Mouse (Mus musculus) lung, postnatal 0 days (tissue): ENCODE measurements at regions not wholly inside any gene's neighbourhood (a gene's known extent, or its start where the extent isn't known, plus 50 kb on each side); places are given as distances from the start of the nearest gene placed in this dataset.

Experiments used
- ATAC-seq: fragments of 200-750 bp; cut with Nextera tagmentation; 2 replicates; pipeline ENCODE4 v1.8.0; 2017; ENCODE audit warnings: moderate library complexity
- DNase-seq: peaks from one replicate; pipeline ENCODE4 v3.0.0-alpha.2; 2016; ENCODE audit warnings: low spot score
- H3K27ac ChIP-seq: fragments of 300-500 bp; sonication (generic); 2 replicates; pipeline ENCODE4 v1.5.1; 2014; ENCODE audit warnings: antibody characterized with exemption, mild to moderate bottlenecking, low read length, mixed read lengths
- H3K27me3 ChIP-seq: fragments of 300-500 bp; sonication (generic); replicated peaks from 2 replicates; pipeline ENCODE4 v1.6.1; 2014; ENCODE audit warnings: low read length, mixed read lengths; ENCODE audit not compliant: insufficient read depth
- H3K36me3 ChIP-seq: fragments of 300-500 bp; sonication (generic); 2 replicates; pipeline ENCODE4 v1.6.1; 2014; ENCODE audit warnings: low read length, mixed read lengths; ENCODE audit not compliant: insufficient read depth
- H3K4me1 ChIP-seq: fragments of 300-500 bp; sonication (generic); 2 replicates; pipeline ENCODE4 v1.6.1; 2014; ENCODE audit warnings: antibody characterized with exemption, low read depth, low read length, mixed read lengths; ENCODE audit not compliant: insufficient read depth
- H3K4me2 ChIP-seq: fragments of 300-500 bp; sonication (generic); replicated peaks from 2 replicates; pipeline ENCODE4 v1.6.1; 2014; ENCODE audit warnings: low read depth, mild to moderate bottlenecking, low read length, moderate library complexity, mixed read lengths
- H3K4me3 ChIP-seq: fragments of 300-500 bp; sonication (generic); 2 replicates; pipeline ENCODE4 v1.5.1; 2014; ENCODE audit warnings: low read depth, low read length
- H3K9ac ChIP-seq: fragments of 300-500 bp; sonication (generic); replicated peaks from 2 replicates; pipeline ENCODE4 v1.6.1; 2014; ENCODE audit warnings: low read depth, mild to moderate bottlenecking
- H3K9me3 ChIP-seq: fragments of 300-500 bp; sonication (generic); 2 replicates; pipeline ENCODE4 v1.6.1; 2016; ENCODE audit warnings: low read length, mixed read lengths
- CTCF ChIP-seq: IDR thresholded peaks from 2 replicates; pipeline ENCODE4 v1.5.1; 2016; ENCODE audit warnings: antibody characterized with exemption, mild to moderate bottlenecking
- EP300 ChIP-seq: IDR thresholded peaks from 2 replicates; pipeline ENCODE4 v1.6.1; 2016; ENCODE audit warnings: antibody characterized with exemption, mild to moderate bottlenecking, control low read depth
- WGBS: fragments of 180-500 bp; shearing (Covaris S2); extraction: QIAGEN DNeasy Blood & Tissue Kit; methylation state at CpG from one replicate; pipeline ENCODE4 v1.1.7; 2014; 5-methylcytosine and 5-hydroxymethylcytosine counted together

DNA sequence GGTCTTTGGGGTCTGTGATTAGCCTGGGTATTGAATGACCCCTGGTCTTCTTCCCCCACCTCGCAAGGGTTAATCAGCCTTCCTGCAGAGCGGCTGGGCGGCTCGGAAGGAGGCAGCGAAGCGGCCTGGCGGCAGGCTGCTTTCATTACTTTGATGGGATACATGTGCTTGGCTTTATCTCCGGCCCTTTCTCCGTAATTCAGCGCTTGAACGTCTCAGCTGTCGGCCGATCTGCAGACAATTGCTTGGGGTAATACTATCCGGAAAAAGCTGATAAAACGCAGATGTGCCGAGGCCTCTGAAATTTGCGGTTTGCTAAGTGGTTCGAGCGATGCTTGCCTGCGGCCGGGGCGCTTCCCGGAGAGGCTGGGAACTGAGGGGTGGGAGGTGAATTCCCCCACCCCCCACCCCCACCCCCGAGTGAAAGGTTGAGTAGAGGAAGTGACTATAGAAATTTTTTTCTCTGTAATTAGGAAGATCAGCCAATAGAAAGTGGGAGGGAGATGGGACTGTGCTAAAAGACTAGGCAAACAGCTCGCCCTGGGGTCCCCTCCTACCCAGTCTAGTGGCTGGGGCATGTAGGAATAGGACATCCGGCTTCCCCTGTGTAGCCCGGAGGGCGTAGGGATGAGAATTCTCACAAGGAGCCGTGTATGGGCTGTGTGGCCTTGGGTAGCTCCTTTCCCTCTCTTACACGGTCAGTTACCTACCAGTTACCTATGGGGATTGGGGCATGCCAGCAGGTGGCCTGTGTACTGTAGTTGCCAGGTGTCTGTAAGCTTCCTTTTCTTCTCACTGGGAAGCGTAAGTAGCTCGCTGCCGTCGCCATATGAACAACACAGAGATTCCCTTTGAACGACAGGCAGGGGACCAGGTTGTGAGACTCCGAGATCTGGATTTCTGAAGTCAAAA lies 69.5 kb upstream of the Msx1 start:
- Histone ChIP-seq H3K4me3 (peak overlapping the region; percentile 20), H3K4me2 (peak overlapping the region; percentile 45), H3K27me3 (peaks cover 12% of the 10 kb centered on the region), H3K9ac (no peak overlapping the region), H3K9me3 (no peaks in the 10 kb centered on the region), H3K4me1 (peaks cover 3% of the 10 kb centered on the region; the same call in 1 of the 2 replicates), H3K36me3 (no peaks in the 10 kb centered on the region), H3K27ac (no peak overlapping the region)
- DNase-seq (peak; percentile 32), ATAC-seq (peak; percentile 24; the same call in 1 of the 2 replicates)
- TF ChIP-seq CTCF (no peak), EP300 (no peak)
- WGBS, result 8% methylated on average over 36 of the region's 36 CpGs

DNA sequence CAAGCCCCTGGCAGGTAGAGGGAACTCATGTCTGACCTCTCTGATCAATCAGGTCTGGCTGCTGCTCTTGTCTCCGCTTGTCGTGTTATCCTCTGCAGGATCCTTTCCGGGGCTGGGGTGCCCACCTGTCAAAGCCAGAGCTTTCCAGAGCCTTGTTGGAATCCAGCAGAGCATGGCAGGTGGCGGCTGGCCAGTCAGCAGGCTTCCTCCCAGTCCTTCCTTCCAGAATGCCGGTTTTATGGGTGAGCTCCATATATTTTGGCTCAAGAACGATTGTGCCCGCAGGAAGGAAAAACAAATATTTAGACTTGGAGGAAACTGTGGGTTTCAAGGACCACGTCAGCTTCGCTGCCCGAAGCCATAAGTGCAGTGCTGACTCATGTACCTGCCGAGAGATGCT lies 66.3 kb upstream of the Msx1 start:
- ATAC-seq (no peak), DNase-seq (peak; percentile 17)
- Histone ChIP-seq H3K27ac (no peak overlapping the region), H3K4me1 (peaks cover 3% of the 10 kb centered on the region; the same call in 1 of the 2 replicates), H3K4me2 (no peak overlapping the region), H3K4me3 (no peak overlapping the region), H3K36me3 (no peaks in the 10 kb centered on the region), H3K9me3 (no peaks in the 10 kb centered on the region), H3K27me3 (peaks cover 12% of the 10 kb centered on the region), H3K9ac (no peak overlapping the region)
- 26% methylated on average over 11 of the region's 11 CpGs for WGBS
- TF ChIP-seq EP300 (no peak), CTCF (no peak)

DNA sequence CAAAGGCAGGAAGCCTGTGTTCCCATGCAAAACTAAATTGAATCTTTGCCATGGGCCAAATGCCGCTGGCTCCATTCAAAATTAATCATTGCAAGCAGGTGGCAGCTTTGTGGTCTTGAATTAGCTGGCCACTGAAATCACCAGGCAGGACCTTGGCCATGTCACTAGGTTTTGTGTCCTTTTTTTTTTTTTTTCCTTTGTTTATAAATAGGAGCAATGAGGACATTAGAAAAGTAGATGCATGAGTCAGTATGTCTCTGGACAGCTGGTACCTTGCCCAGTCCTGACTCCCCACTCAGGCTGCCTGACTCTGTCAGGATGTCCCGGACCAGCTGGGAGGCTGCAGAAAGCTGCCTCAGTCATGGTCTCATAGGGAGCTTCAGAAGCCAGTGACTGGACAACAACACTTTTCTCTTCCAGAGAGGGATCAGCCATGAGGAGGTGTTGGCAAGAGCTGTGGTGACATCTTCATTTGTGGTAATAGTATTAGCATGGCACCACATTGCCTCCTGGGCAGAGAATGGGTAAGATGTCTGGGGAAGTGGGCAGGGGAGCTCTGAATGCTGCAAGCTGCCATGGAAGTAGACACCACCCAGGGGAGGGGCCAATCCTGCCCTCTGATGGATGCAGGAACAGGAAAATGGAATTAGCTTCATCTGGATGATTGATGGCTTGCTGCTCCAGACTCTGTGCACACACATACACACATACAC lies 55.4 kb upstream of the Msx1 start:
- no peak overlapping the region for H3K4me3 ChIP-seq
- peak; percentile 70 for ATAC-seq
- no peaks in the 10 kb centered on the region for H3K27me3 ChIP-seq
- no peak overlapping the region for H3K27ac ChIP-seq
- 56% methylated on average over 2 of the region's 2 CpGs for WGBS
- no peaks in the 10 kb centered on the region for H3K4me1 ChIP-seq
- no peaks in the 10 kb centered on the region for H3K9me3 ChIP-seq
- no peaks in the 10 kb centered on the region for H3K36me3 ChIP-seq
- DNase-seq, result no peak
- TF ChIP-seq EP300 (no peak), CTCF (no peak)
- H3K4me2 ChIP-seq, result no peak overlapping the region
- H3K9ac ChIP-seq, result no peak overlapping the region

DNA sequence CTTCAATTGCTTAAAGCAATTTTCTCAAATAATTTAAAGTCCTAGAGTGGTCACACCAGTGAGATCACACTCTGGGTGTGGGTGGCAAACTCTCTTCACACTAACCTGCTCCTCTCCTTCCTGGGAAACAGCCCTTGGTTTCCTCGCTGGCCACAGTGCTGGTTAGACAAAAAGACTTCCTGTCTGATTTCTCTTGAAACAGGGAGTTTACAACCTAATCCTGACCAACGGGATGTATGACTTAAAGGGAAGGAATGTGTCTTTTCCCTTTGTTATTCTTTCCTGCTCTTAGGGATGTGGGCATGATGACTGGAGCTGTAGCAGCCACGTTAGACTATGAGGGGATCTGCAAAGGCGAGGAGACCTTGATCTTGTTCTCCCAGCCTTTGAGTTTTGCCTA lies 51.9 kb upstream of the Msx1 start:
- ATAC-seq (no peak), DNase-seq (no peak)
- Histone ChIP-seq H3K9me3 (no peaks in the 10 kb centered on the region), H3K36me3 (no peaks in the 10 kb centered on the region), H3K27me3 (no peaks in the 10 kb centered on the region), H3K4me1 (no peaks in the 10 kb centered on the region), H3K9ac (no peak overlapping the region), H3K27ac (no peak overlapping the region), H3K4me2 (no peak overlapping the region), H3K4me3 (no peak overlapping the region)
- no peak for TF ChIP-seq CTCF
- no peak for TF ChIP-seq EP300
- 32% methylated on average over 4 of the region's 4 CpGs for WGBS

DNA sequence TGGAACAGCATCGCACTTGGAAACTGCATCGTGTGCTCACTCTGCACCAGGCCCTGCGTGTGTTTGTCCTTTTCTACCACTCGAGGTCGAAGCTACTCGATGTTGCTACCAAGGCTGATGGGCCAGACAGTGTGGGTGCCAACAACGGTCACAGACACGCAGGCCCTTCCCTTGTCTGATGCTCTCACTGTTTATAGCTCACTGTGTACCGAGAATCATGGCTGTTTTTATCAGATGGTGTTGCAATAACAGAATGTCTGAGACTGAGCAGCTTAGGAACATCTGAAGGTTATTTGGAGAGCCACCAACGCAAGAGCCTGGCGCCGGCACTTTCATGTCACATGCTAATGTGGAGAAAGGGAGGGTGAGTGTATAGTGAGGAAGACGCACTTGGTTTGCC lies 51.1 kb upstream of the Msx1 start:
- no peak overlapping the region for H3K9ac ChIP-seq
- H3K9me3 ChIP-seq, result no peaks in the 10 kb centered on the region
- peak; percentile 73 for ATAC-seq
- H3K36me3 ChIP-seq, result no peaks in the 10 kb centered on the region
- no peak overlapping the region for H3K4me3 ChIP-seq
- WGBS, result 64% methylated on average over 13 of the region's 13 CpGs
- no peak overlapping the region for H3K4me2 ChIP-seq
- H3K4me1 ChIP-seq, result no peaks in the 10 kb centered on the region
- H3K27me3 ChIP-seq, result no peaks in the 10 kb centered on the region
- TF ChIP-seq CTCF (no peak), EP300 (no peak)
- no peak overlapping the region for H3K27ac ChIP-seq
- DNase-seq, result peak; percentile 26

DNA sequence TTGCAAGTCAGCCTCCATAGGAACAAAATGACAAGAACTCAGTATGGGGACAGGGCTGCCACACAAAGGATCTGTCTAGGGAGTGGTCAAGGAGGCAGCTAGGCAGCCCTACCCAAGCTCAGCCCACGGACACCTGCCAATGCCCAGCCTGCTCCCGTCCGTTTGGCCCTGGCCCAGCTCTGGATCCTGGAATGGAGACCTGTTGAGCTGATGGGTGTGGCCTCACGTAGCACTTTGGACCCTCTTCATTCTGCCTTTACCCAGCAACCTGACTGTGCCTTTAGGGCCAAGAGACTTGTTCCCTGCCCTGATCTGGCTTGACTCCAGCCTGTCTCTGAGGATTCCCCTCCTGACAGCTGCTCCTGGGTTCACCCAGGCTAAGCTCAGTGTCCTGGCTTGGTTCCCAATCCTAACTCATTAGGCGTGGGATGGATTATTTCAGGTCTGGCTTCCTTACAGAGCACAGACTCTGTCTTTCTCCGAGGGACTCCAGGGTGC lies 50.5 kb upstream of the Msx1 start:
- ATAC-seq, result peak; percentile 14; the same call in 1 of the 2 replicates
- H3K36me3 ChIP-seq, result no peaks in the 10 kb centered on the region
- H3K4me3 ChIP-seq, result no peak overlapping the region
- no peak for DNase-seq
- H3K9me3 ChIP-seq, result no peaks in the 10 kb centered on the region
- WGBS, result 55% methylated on average over 6 of the region's 6 CpGs
- no peak overlapping the region for H3K27ac ChIP-seq
- no peak overlapping the region for H3K4me2 ChIP-seq
- H3K27me3 ChIP-seq, result no peaks in the 10 kb centered on the region
- no peaks in the 10 kb centered on the region for H3K4me1 ChIP-seq
- no peak overlapping the region for H3K9ac ChIP-seq
- TF ChIP-seq EP300 (no peak), CTCF (no peak)
